Mouse (Mus musculus): ENCODE results near the gene Phc1.
A peak's percentile ranks its signal among the peaks of the same experiment; 100 is the strongest.

Gene Phc1

DNA sequence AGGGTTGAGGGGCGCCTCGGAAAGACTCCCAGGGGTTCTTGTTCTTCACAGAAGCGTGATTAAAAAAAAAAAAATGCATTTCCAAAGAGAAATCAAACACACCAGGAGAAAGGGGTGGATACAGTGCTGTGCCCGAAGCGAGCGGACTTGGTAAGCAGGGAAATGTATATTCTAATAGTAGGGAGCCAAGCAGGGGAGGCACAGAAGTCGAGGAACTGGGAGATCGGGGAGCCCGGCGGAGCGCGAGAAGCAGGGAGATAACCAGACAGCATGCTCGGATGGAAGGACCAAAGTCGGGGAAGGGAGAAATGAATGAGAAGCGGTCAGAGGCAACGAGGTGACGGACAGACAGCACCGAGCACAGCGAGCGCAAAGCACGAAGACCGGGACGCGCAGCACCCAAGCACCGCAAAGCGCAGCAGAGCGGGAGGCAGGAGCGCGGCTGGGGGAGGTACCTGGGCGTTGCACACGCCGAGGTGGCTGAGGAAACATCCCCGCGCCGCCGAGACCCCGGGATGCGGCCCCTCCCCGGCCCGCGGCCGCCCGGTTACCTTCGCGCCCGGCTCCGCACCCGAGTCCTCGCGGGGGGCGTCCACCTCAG, 1.2 kb downstream of the Phc1 start:
- peak; percentile 64 for DNase-seq (ENCODE audit: low read depth, low spot score)

DNA sequence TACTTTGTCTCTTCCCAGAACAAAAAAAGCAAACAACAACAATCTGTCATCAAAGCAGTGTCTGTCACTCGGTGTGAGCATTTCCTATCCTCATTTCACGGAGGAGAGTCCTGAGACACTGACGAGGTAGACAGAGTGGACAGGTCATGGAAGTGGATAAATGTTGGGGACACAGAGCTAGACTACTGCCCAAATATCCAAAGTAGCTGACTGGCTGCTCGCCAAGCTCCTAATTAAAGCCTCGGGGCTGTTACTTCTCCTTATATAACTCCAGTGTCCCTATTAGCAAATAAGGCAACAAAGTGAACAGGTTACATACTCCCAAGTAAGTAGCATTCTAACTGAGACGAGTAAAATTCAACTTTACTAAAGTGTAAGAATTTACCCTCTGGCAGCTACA, 2.8 kb downstream of the Phc1 start:
- DNase-seq (ENCODE audit: low read depth, low spot score): no peak

DNA sequence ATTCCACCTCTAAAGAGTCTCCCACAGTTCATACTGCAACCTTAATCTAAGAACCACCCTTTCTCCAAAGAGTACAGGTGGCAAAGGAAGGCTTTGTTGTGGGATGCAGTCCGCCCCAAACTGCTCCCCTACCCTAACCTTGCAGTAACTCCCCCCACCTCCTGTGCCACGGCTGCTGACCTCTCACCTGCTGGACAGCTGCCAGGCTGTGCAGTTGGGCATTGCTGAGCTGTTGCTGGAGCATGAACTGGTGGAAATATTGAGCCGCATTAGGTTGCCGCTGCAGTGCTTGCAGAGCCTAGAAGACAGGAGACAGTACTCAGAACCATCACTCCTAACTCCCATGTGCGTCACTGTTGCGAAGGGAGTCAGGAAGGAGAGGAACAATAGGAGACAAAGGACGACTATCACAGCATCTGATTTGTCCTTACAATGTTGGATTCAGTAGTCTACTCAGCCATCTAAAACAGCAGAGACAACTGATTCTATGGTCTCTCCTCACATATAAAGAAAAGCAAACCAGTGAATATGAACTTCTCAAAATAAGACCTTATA, 5.5 kb downstream of the Phc1 start:
- DNase-seq (ENCODE audit: low read depth, low spot score): no peak

DNA sequence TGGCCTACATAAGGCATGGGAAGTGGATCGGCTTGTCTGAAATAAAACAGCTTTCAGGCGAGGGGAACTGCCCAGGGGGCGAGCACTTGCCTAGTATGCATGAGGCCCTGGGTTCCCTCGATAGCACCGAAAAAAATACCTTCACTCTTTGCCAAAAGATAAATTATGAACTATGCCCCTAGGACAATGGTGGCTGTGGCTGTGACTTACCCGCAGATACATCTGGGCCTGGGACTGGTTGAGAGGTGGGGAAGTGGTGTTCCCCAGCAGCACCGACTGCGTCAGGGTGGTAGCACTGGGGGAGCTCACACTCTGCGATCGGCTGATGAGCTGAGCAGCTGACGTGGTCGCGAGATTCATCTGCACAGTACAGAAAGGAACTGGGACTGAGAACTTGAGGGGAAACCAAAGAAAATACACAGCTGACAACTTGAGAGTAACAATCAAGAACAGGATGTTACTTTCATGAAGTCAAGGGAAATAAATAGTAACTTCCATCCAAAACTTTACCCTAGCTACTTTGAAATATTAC, 7.2 kb downstream of the Phc1 start:
- no peak for DNase-seq (ENCODE audit: low read depth, low spot score)

DNA sequence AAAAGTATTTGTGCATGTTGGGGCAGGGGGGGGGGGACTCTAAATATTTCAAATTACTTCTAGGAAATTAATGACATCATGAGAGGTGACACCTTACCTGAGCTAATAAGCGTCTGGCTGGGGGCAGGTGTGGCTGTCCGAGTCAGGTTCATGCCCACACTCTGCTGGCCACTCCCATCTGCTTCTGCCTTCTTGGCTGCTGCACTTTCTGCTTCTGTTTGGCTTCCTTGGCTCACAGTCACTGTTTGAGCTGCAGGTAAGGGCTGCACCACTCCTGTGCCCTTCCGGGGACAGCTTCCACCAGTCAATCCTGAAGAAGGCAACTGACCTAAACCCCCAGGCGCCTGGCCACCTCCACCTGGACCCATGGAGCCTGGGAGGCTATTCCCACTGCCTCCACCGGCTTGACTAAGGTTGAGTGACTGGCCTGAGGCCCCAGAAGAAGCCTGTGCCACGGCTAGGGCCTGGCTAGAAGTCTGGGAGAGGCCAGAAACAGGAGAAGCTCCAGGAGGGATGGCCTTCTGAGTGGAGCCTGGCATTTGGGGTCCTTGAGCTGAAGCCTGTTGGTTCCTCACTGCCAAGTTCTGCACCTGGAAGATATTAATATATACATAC, 14.9 kb downstream of the Phc1 start:
- no peak for DNase-seq (ENCODE audit: low read depth, low spot score)

DNA sequence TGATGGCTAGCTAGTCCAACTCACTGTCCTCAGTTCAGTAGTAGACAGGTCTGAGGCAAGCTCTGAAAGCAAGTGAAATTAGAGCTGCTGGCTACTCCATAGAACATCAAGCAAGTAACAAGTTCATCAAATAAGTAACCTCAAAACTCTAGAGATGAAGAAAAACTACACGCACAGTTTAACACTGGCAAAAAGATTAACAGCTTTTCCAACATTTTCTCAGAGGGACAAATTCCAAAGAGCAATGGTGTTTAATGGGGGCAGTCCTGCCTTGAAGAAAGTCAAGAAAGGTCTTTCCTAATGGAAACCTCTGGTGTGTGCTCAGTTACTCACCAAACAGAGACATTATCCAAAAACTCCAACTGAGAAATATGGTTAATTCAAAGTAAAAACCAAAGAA, 21.6 kb downstream of the Phc1 start:
- no peak for DNase-seq (ENCODE audit: low read depth, low spot score)

- DNase-seq (ENCODE audit: low read depth, low spot score): no peak
Measured at GRCm38 (mm10) chr6:122310187-122310820, 30.1 kb downstream of the Phc1 start.

DNA sequence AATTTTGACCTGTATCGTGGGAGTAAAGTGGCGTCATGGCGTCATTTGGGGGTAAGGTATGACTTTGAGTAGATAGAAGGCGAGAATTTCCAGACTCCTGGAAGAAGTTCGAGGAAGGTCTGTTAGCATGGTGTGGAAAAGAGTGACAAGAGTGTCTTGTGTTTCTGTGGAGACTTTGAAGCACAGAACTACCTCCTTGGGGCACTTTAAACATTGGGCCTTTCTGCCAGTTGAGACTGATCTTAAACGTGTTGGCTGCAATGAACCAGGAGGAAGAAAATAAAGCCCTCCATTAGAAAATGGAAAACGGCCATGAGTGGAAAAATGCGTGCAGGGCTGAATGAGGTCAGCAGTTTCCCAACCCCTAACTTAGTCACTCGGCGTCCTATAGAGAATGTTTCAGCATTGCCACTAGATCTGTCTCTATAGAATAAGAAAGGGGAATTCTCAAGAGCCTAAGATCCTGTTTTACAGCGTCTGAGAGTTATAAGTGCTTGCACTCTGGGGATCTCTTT, 30.9 kb downstream of the Phc1 start:
- DNase-seq (ENCODE audit: low read depth, low spot score): no peak

- peak; percentile 98 for DNase-seq (ENCODE audit: low read depth, low spot score)
Measured at GRCm38 (mm10) chr6:122308505-122309393, 31.6 kb downstream of the Phc1 start, which contains the start of gene M6pr. Gene M6pr (plus strand): TSS chr6:122308720.

GRCm38 (mm10) chr6:122308136-122308504, 32.2 kb downstream of the Phc1 start:
- no peak for DNase-seq (ENCODE audit: low read depth, low spot score)

DNA sequence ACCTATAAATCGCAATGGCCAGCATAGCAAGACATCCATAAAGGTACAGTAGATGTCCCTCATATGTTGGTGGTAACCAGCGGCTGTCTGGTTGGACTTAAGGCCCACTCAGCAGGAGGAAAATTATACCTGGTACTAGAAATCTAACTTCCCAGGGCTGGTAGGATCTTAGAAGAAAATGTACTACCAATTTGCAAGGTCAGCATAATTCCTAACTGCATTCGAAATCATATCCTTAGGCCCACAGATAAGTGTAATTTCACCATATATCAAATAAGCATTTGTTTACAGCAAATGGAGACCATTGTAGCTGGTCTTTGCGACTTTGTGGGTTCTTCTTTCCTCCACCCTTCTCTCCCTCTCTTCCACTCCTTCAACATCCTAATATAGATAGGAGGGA, 33.7 kb downstream of the Phc1 start:
- no peak for DNase-seq (ENCODE audit: low read depth, low spot score)

DNA sequence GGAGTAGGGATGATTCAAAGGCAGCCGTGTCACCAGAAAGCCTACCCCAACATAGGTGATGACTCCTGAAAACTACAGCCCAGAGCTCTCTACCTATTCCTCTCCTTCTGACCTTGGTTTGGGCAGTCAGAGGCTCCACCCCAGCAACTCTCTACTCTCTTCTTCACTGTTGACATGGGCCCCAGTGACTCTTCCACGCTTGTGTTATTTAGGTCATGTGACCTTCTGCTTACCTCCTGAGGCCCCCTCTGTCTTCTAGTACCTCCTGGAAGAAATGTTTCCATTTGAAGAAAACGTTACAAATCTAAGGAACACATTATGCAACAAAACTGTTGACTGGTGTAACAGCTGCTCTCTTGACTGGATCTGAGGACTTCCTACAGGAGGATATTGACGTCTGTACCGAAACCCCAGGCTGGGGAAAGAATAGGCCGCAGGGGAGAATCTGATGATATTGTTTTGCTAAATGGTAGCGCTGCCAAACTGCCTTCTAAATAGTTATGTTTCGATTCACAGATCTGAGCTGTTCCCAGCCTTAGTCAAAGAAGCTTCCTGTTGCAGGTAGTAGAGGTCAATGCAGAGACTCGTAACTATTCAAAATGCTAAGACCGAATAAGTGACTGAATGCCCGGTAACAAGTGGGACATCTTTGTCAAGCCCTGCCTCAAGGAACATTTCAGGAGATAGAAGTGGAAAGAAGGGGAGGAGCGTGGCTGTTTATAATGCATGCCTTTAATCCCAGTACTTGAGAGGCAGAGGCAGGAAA, 35.4 kb downstream of the Phc1 start:
- DNase-seq (ENCODE audit: low read depth, low spot score): no peak

DNA sequence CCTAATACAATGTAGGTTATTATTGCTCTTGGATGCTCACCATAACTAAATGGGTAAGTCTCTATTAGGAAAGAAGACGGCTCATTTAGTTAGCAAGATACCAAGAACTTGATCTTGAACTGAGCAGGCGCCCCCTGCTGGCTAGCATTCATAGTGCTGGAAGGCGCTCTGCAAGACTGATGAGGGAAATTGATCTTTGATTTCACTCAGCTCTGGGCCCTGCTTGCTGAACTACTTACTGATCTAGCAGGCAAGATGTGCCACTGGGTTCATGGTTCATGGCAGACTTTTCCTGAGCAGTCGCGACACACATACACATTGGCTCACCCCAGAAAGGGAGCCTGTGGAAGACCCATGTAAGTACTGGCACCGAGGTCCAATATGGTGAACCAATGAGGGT, 36.0 kb downstream of the Phc1 start:
- peak; percentile 74 for DNase-seq (ENCODE audit: low read depth, low spot score)

GRCm38 (mm10) chr6:122303526-122303925, 36.8 kb downstream of the Phc1 start:
- DNase-seq (ENCODE audit: low read depth, low spot score): no peak

DNA sequence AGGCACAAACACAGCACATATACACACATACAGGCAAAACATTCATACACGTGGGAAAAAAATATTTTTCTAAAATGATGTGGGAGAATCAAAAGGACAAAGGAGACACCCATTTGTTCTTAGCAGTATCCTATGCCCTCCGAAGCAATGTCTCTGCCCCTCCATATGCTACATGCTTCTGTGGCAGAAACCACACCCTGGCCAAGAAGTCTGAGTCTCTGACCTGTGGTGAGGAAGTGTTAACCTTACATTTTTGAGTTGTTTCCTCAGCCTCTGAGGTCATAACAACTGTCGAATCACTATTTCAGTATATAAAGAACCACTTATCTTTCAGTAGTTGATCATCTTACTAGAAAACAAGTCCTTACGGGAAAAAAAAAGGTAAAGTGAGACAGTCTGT, 37.7 kb downstream of the Phc1 start:
- no peak for DNase-seq (ENCODE audit: low read depth, low spot score)

- DNase-seq (ENCODE audit: low read depth, low spot score): no peak
Measured at GRCm38 (mm10) chr6:122302121-122302520, 38.2 kb downstream of the Phc1 start.

DNA sequence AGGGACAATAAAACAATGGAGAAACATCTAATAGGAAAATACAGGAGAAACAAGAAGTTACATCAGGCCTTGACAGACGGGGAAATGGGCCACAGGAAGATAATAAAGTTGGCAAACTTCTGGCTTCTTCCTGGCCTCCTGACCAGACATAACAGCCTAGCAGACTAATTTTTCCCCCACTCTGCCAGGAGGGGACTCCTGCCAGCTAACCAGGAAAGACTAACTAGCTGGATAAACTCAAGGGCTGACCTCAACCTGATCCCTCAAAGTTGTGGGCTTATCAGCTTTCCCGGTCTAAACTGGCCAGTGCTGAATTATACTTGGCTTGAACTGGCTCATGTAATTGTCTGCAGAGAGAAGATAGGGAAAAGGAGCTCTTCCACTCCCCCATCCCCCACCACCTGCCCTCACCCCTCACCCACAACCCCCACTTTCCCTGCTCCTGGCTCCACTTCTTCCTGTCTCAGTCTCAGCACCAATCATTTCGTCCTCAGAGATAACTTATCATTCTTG, 40.7 kb downstream of the Phc1 start:
- no peak for DNase-seq (ENCODE audit: low read depth, low spot score)

DNA sequence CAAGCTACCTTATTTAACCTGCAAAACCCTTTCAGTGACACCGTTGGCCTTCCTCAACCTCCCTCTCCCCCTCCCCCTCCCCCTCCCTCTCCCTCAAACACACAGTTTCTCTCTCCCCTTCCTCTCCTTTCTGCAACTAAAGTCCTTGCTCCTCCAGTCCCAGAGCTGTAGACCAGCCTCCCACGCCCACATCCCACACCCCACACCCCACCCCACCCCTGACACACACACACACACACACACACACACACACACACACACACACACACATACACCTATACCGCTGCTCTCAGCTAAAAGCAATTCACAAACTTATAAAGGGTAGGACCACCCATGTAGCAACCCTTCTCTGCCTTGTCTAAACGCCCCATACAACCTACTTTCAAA, 42.1 kb downstream of the Phc1 start:
- DNase-seq (ENCODE audit: low read depth, low spot score): no peak

GRCm38 (mm10) chr6:122297279-122298222, 42.8 kb downstream of the Phc1 start:
- peak; percentile 72 for DNase-seq (ENCODE audit: low read depth, low spot score)

DNA sequence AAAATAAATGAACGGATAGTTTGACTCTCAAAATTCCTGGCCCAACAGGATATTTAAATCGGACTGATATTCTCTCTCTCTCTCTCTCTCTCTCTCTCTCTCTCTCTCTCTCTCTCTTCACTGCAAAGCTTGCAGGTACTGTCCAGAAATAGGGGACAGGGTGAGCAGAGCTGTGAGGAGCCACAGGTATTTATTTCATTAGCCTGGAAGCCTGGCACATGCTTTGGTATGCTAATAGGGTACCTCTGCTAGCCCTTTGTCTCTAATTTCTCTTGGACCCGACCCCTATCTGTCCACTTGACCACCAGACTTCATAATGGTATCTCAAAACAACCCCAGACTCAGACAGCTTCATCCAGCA, 43.5 kb downstream of the Phc1 start:
- no peak for DNase-seq (ENCODE audit: low read depth, low spot score)
